Mouse (Mus musculus): ENCODE measurements around the gene Snx10. TPM values are rescaled to one million over a fixed set of nuclear protein-coding genes. Genes with fewer than 3 reads are reported as not detected.

Snx10 gene
- polyA plus RNA-seq, 1 experiment from 2014 or later, result 51.3 TPM

DNA sequence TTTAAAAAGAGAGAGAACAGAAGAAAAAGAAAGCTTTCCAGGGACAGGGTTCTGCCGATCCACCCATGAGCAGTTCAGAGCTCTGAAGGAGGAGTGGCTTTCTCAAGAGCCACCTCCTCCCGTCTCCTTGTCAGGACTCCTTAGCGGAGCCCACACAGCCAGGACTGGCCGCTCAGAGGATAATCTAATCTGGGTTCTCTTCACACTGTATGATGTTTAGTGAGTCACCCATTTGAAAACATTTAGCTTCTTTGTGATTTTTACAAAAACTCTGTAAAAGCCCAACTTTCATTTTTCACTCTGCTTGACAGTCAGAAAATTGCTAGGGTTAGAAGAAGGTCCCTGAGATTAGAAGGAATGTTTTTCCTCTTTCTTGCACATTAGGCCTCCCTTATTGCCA, 70.8 kb downstream of the Snx10 start:
- H3K4me1 ChIP-seq (replicated peaks), result peaks cover 42% of the 10 kb centered on the region
- H3K27ac ChIP-seq, result peak overlapping the region; percentile 100
- no peaks in the 10 kb centered on the region for H3K27me3 ChIP-seq
- no peak for ATAC-seq (ENCODE audit: low FRiP score)
- H3K36me3 ChIP-seq, result no peaks in the 10 kb centered on the region
- 45% methylated on average over 4 of the region's 4 CpGs for WGBS
- H3K9ac ChIP-seq, result 0 out of 2 replicates have a peak overlapping the region, but pooled peaks have one; percentile 85
- no peaks in the 10 kb centered on the region for H3K9me3 ChIP-seq
- no peak overlapping the region for H3K4me2 ChIP-seq
- H3K4me3 ChIP-seq, result no peak overlapping the region

DNA sequence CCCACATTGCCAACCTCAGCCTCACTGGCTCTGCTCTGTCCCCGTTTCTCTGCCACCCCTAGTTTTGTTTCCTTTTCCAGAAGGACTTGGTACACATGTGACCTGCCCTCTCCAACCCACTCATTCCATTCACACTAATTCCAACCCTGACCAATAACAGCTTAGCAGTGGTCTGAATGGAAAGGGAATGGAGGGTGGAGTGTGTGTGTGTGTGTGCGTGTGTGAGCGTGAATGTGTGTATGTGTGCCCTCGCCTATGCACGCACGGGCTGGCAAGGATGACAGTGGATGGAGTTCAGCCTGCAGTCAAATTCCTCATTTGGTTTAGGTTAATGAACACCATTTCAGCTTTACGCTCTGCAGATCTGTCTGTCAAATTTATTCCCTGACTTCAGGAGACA, 74.4 kb downstream of the Snx10 start:
- Histone ChIP-seq H3K4me2 (no peak overlapping the region), H3K27ac (peak overlapping the region; percentile 35), H3K4me1 (replicated peaks) (peaks cover 36% of the 10 kb centered on the region), H3K27me3 (no peaks in the 10 kb centered on the region), H3K4me3 (no peak overlapping the region), H3K36me3 (no peaks in the 10 kb centered on the region), H3K9me3 (no peaks in the 10 kb centered on the region), H3K9ac (no peak overlapping the region)
- 73% methylated on average over 7 of the region's 7 CpGs for WGBS
- ATAC-seq (ENCODE audit: low FRiP score), result no peak

DNA sequence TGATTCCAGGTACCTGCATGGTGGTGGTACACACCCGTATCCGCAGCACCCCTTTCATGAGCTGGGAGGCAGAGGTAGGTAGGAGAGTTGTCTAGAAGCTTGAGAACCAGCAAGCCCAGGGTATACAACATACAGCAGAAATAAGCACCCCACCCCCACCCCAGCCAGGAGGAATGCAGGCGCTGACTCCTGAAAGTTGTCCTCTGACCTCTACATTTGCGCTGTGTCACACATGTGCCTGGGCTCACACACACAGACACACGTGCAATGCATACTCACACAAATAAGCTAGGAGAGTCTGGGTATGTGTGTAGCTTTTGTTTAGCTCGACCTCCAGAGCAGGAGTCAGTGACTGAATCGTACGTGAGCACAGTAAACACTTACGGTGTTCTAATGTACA, 76.7 kb downstream of the Snx10 start:
- Histone ChIP-seq H3K27ac (no peak overlapping the region), H3K4me2 (no peak overlapping the region), H3K4me3 (no peak overlapping the region), H3K9me3 (no peaks in the 10 kb centered on the region), H3K36me3 (no peaks in the 10 kb centered on the region), H3K27me3 (no peaks in the 10 kb centered on the region), H3K9ac (no peak overlapping the region), H3K4me1 (replicated peaks) (peaks cover 33% of the 10 kb centered on the region)
- 81% methylated on average over 9 of the region's 9 CpGs for WGBS
- ATAC-seq (ENCODE audit: low FRiP score), result no peak

DNA sequence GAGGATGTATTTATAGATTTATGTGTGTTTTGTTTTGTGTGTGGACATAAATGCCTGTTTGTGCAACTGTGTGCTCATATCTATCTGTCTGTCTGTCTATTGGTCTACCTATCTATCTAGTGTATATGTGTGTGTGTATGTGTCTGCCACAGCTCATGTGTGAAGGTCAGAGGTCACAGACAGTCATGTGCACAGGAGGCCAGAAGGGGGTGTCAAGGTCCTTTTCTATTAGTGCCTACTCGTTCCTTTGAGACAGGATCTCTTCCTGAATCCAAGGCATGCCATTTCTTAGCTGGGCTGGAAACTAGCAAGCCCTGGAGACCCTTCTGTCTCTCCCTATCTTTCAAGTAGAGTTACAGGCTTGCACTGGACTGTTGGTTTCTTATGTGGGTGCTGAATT, 78.6 kb downstream of the Snx10 start:
- Histone ChIP-seq H3K36me3 (no peaks in the 10 kb centered on the region), H3K9me3 (no peaks in the 10 kb centered on the region), H3K4me3 (no peak overlapping the region), H3K27me3 (no peaks in the 10 kb centered on the region), H3K4me1 (replicated peaks) (peaks cover 42% of the 10 kb centered on the region), H3K27ac (no peak overlapping the region), H3K9ac (no peak overlapping the region), H3K4me2 (no peak overlapping the region)
- 67% methylated on average over 1 of the region's 1 CpGs for WGBS
- no peak for ATAC-seq (ENCODE audit: low FRiP score)

DNA sequence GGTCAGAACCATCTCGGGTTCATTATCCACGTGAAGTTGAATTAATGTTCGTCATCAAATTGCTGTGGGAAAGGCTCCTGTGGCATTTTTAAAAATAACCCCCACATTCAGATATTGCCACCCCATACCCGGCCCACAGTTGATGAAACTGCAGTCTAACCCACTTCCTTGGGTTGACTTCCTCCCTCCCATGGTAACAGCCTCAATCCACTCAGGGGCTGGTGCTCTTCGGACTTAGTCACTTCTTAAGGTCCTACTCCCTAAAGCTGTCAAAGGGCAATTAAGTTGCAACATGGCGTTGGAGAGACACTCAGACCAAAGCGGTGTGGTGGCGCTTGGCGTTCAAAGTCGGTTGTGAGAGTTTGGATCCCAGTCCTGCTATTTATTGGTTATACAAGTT, 80.0 kb downstream of the Snx10 start:
- no peaks in the 10 kb centered on the region for H3K9me3 ChIP-seq
- H3K4me1 ChIP-seq (replicated peaks), result peaks cover 34% of the 10 kb centered on the region
- no peak for ATAC-seq (ENCODE audit: low FRiP score)
- 90% methylated on average over 10 of the region's 10 CpGs for WGBS
- H3K27me3 ChIP-seq, result no peaks in the 10 kb centered on the region
- no peak overlapping the region for H3K4me3 ChIP-seq
- H3K36me3 ChIP-seq, result no peaks in the 10 kb centered on the region
- H3K4me2 ChIP-seq, result no peak overlapping the region
- no peak overlapping the region for H3K9ac ChIP-seq
- peak overlapping the region; percentile 82 for H3K27ac ChIP-seq

DNA sequence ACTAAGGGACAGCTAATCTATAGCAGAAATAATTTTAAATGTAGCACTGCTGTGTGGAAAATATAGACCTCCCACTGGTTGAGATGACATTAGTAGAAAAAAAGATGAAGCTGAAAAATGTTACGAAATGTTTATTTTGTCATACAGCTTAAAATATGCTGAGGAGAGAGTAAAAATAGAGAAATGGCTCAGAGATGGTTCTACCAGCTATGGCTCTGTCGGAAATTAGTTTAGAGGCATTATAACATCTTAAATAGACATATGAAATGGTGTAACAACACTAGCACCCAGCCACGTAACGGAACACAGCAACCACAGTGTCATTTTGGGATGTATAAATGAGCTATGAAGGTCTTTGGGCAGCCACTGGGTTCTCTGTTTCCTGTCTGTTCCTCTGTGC, 82.5 kb downstream of the Snx10 start:
- Histone ChIP-seq H3K9ac (no peak overlapping the region), H3K27me3 (no peaks in the 10 kb centered on the region), H3K9me3 (no peaks in the 10 kb centered on the region), H3K4me2 (no peak overlapping the region), H3K4me1 (replicated peaks) (peaks cover 36% of the 10 kb centered on the region), H3K36me3 (no peaks in the 10 kb centered on the region), H3K4me3 (no peak overlapping the region), H3K27ac (peak overlapping the region; percentile 76)
- ATAC-seq (ENCODE audit: low FRiP score), result no peak
- WGBS, result 79% methylated on average over 4 of the region's 4 CpGs

DNA sequence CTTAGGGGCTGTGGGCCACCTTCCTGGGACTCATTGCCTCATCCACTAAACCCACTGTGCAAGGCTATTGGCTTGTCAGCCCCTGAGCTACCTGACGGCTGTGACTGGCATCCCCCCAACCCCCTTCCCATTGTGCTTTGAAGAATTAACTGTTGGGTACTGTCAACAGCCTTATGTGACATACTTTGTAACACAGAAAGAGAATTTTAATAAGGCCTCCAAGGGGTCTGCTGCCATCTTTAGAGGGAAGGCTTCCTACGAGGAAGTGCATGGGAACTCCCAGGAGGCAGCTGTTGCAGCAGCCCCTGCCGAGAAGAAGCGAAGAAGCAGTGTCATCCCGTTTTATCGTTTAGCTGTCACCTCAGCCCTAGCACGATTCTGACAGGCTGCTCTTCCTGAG, 83.1 kb downstream of the Snx10 start:
- no peak overlapping the region for H3K9ac ChIP-seq
- 14% methylated on average over 7 of the region's 7 CpGs for WGBS
- ATAC-seq (ENCODE audit: low FRiP score), result 0 out of 2 replicates have a peak, but pooled peaks have one; percentile 39

DNA sequence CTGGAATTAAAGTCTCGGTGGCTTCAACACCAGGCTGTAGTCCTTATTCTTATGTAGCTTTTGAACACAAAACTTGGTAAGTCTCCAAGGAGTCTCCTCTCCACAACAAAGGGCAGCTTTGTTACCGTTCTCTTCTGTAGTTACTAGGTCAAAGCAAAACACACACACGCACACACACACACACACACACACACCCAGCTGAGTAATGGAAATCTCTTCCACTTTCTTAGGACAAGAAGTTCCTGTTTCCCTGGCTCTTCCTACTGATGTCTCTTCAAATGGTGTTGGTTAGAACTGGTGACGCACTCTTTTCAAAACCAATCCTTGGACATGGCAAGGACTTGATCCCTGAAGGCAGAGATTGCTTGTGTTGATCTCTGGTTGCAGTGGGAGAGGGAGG, 87.9 kb downstream of the Snx10 start:
- no peak for ATAC-seq (ENCODE audit: low FRiP score)
- peak overlapping the region; percentile 97 for H3K27ac ChIP-seq
- WGBS, result 78% methylated on average over 4 of the region's 4 CpGs
- H3K36me3 ChIP-seq, result no peaks in the 10 kb centered on the region
- H3K4me2 ChIP-seq, result no peak overlapping the region; the same call in 1 of the 2 replicates
- no peak overlapping the region for H3K9ac ChIP-seq
- no peak overlapping the region for H3K4me3 ChIP-seq
- H3K4me1 ChIP-seq (replicated peaks), result peaks cover 30% of the 10 kb centered on the region
- H3K27me3 ChIP-seq, result no peaks in the 10 kb centered on the region
- H3K9me3 ChIP-seq, result no peaks in the 10 kb centered on the region

More for the DNA sequence above, 83.1 kb downstream of the Snx10 start:
- no peak overlapping the region for H3K4me2 ChIP-seq
- no peaks in the 10 kb centered on the region for H3K36me3 ChIP-seq
- no peaks in the 10 kb centered on the region for H3K27me3 ChIP-seq
- no peaks in the 10 kb centered on the region for H3K9me3 ChIP-seq
- H3K27ac ChIP-seq, result peak overlapping the region; percentile 76
- H3K4me1 ChIP-seq (replicated peaks), result peaks cover 37% of the 10 kb centered on the region
- no peak overlapping the region for H3K4me3 ChIP-seq

DNA sequence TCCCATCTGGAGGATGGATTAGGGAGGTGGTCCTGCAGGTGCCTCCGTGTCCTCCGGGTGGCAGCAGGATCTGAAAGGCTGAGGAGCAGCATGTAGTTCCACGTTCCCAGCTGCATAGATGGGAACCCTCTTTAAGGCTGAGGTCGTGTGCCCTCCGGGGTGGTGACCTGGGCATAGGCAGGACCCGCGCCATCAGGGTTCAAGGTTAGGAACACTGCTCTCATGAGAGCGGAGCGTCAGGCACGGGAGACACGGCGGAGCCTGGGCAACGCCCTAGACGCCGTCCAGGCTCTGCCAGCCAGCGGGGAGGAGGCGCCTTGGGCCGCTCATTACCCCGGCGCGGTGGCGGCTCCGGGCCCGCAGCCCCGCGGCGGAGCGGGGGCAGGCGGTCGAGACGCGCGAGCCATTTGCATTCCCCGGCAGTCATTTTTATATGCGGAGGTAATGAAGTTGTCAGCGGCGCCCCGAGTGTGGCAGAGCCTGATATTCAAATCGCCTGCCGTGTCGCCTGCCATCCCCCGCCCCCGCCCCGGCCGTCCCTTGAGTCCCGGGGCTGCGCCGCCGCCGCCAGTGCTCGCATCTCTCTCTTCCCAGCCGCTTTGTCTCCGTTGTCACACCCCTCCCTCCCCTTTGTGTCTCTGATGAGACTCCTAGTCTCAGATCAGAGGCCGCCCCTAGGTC, 88.8 kb downstream of the Snx10 start:
- ATAC-seq (ENCODE audit: low FRiP score), result peak; percentile 90
- Histone ChIP-seq H3K9ac (peak overlapping the region; percentile 77), H3K27me3 (no peaks in the 10 kb centered on the region), H3K4me3 (peak overlapping the region; percentile 48), H3K4me1 (replicated peaks) (peaks cover 26% of the 10 kb centered on the region), H3K9me3 (no peaks in the 10 kb centered on the region), H3K4me2 (peak overlapping the region; percentile 78), H3K36me3 (no peaks in the 10 kb centered on the region), H3K27ac (peak overlapping the region; percentile 97)
- WGBS, result under 1% methylated on average over 50 of the region's 54 CpGs

DNA sequence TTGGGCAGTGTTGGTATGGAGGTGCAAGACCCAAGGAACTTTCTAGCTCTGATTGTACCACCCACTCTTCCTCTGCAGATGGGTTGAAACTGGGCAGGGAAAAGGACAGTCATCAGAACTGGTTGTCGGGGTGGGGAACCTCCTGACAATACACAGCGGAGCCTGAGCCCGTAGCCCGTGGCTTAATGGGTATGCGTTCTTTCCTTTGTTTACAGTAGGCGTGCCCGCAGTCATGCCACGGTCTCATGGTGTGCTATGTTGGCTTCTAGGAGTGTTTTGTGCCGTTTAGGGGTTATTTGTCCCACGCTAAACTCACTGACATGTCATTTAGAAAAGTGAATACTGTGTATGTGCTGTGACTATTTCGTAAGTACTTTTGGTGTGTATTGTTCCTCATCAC, 90.0 kb downstream of the Snx10 start:
- no peak; the same call in 1 of the 2 replicates for ATAC-seq (ENCODE audit: low FRiP score)
- Histone ChIP-seq H3K4me1 (replicated peaks) (peaks cover 26% of the 10 kb centered on the region), H3K27ac (peak overlapping the region; percentile 97), H3K36me3 (no peaks in the 10 kb centered on the region), H3K9ac (no peak overlapping the region), H3K4me3 (no peak overlapping the region), H3K4me2 (no peak overlapping the region), H3K9me3 (no peaks in the 10 kb centered on the region), H3K27me3 (no peaks in the 10 kb centered on the region)
- 45% methylated on average over 11 of the region's 11 CpGs for WGBS

DNA sequence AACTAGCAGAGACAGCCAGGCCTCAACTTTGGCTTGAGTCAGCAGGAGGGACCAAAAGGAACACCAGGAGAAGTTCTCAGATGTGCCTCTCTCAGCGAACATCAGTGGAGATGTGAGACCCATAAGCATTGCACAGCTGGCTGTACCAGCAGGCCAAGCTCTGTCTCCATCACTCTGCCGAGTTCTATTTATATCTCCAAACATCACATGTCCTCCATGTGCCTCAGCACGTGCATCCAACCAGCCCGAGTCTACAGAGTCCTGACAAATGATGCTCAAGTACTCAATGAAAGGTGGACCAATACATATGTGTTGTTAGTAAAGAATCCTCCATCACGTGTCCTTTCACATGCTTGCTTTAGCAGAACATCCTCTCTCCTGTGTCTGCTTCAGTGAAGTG, 103.1 kb downstream of the Snx10 start:
- Histone ChIP-seq H3K4me1 (replicated peaks) (no peaks in the 10 kb centered on the region), H3K9me3 (no peaks in the 10 kb centered on the region), H3K4me2 (no peak overlapping the region), H3K27me3 (no peaks in the 10 kb centered on the region; the same call in 1 of the 2 replicates), H3K27ac (no peak overlapping the region), H3K9ac (no peak overlapping the region), H3K36me3 (no peaks in the 10 kb centered on the region), H3K4me3 (no peak overlapping the region)
- WGBS, result 85% methylated on average over 5 of the region's 5 CpGs
- no peak for ATAC-seq (ENCODE audit: low FRiP score)

DNA sequence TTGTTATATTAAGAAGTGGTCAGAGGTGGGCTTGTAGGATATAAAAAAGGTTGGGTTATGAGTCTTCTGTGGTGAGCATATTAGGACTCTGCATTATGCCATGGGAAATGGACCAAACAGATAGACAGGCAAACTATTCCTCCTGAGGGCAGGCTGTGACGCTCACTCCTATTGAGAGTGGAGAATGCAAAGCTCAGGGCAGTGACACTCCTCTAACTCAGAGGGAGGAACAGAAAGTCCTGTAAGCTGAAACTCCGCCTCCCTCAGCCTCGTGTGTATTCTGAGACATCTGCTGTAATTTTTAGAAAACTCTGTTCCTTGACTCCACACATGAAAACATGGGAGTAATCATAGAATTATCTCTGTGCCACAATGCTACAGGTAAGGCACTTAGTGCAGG, 106.0 kb downstream of the Snx10 start:
- 54% methylated on average over 3 of the region's 3 CpGs for WGBS
- Histone ChIP-seq H3K4me1 (replicated peaks) (peaks cover 1% of the 10 kb centered on the region; the same call in 1 of the 2 replicates), H3K36me3 (no peaks in the 10 kb centered on the region), H3K27me3 (no peaks in the 10 kb centered on the region), H3K27ac (no peak overlapping the region), H3K9ac (no peak overlapping the region), H3K4me3 (no peak overlapping the region), H3K4me2 (no peak overlapping the region), H3K9me3 (no peaks in the 10 kb centered on the region)
- no peak for ATAC-seq (ENCODE audit: low FRiP score)

DNA sequence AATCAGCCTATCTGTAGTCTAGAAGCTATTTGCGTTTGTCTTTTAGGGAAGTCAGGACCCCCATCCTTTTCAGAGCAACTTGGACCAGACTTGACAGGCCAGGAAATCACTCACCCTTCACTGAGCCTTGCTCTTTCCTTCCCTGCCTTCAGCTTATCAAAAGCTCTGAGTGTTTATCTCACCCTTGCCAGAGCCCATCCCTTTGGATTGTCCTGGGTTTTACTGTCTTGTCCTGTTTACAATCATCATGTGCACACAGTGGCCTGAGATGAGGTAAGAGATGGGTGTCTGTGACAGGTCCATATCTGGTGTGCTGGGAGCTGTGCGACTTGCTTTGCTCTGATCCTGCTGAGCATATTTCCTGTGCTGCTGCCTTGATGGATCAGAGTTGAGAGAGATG, 106.5 kb downstream of the Snx10 start:
- Histone ChIP-seq H3K9ac (no peak overlapping the region), H3K36me3 (no peaks in the 10 kb centered on the region), H3K27me3 (no peaks in the 10 kb centered on the region), H3K4me2 (no peak overlapping the region), H3K4me3 (no peak overlapping the region), H3K9me3 (no peaks in the 10 kb centered on the region), H3K27ac (no peak overlapping the region), H3K4me1 (replicated peaks) (peaks cover 6% of the 10 kb centered on the region)
- WGBS, result 80% methylated on average over 2 of the region's 2 CpGs
- no peak for ATAC-seq (ENCODE audit: low FRiP score)

Measured in hindbrain, embryonic 13.5 days (tissue).